Mouse (Mus musculus) CH12.LX (cell line): ENCODE measurements around the gene Eea1. TPM values are rescaled to one million over a fixed set of nuclear protein-coding genes. Genes with fewer than 3 reads are reported as not detected.

Source experiments
- DNase-seq: peaks from one replicate; pipeline ENCODE4 v3.0.0-alpha.2; 2013; ENCODE audit errors: extremely low read depth
- H3K27ac ChIP-seq: 2 replicates; pipeline ENCODE4 v1.5.1; 2012; ENCODE audit warnings: low read depth, mild to moderate bottlenecking, control low read depth, moderate library complexity; ENCODE audit not compliant: insufficient read depth
- H3K27me3 ChIP-seq: replicated peaks from 2 replicates; pipeline ENCODE3; 2012; ENCODE audit warnings: inconsistent platforms
- H3K36me3 ChIP-seq, 2 experiments: replicated peaks in 1 of 2; 2 replicates each; pipeline versions ENCODE3 to v1.6.1; 2012; ENCODE audit warnings: inconsistent platforms in 1 of 2, low read length in 1 of 2, mild to moderate bottlenecking in 1 of 2, mixed read lengths in 1 of 2, moderate library complexity in 1 of 2; ENCODE audit not compliant: control insufficient read depth in 1 of 2, insufficient read depth in 1 of 2
- H3K4me1 ChIP-seq, 2 experiments: 2 replicates each; pipeline ENCODE4 v1.6.1; 2012; ENCODE audit warnings: inconsistent platforms in 1 of 2, moderate library complexity in 1 of 2; ENCODE audit not compliant: insufficient read depth in 2 of 2, control insufficient read depth in 1 of 2
- H3K4me2 ChIP-seq: 2 replicates; pipeline ENCODE4 v1.6.1; 2012; ENCODE audit warnings: low read depth, mild to moderate bottlenecking, control low read depth; ENCODE audit not compliant: poor library complexity, insufficient read depth, severe bottlenecking
- H3K4me3 ChIP-seq, 3 experiments: fragments of 150-350 bp in 1 of 3; sonication (generic) in 1 of 3; replicated peaks in 1 of 3; 2 replicates each; pipeline versions ENCODE3 to v1.5.1; 2011 to 2012; ENCODE audit warnings: low read depth in 2 of 3, low read length in 2 of 3, mild to moderate bottlenecking in 2 of 3, moderate library complexity in 2 of 3, control low read depth in 1 of 3, improper control_type of control experiment in 1 of 3, inconsistent platforms in 1 of 3, mixed read lengths in 1 of 3; ENCODE audit not compliant: poor library complexity in 1 of 3
- H3K79me2 ChIP-seq: replicated peaks from 2 replicates; pipeline ENCODE4 v1.6.1; 2012; ENCODE audit warnings: mild to moderate bottlenecking, moderate library complexity; ENCODE audit not compliant: control insufficient read depth, poor library complexity, insufficient read depth, severe bottlenecking; ENCODE audit errors: extremely low read depth
- H3K9ac ChIP-seq: 2 replicates; pipeline ENCODE4 v1.6.1; 2012; ENCODE audit warnings: low read depth, mild to moderate bottlenecking, control low read depth, moderate library complexity; ENCODE audit not compliant: insufficient read depth
- H3K9me3 ChIP-seq: replicated peaks from 2 replicates; pipeline ENCODE3; 2012; ENCODE audit warnings: low read length, inconsistent platforms, mixed read lengths
- CHD1 ChIP-seq: IDR thresholded peaks from 2 replicates; pipeline ENCODE4 v1.6.1; 2012; ENCODE audit warnings: low read depth, low read length, improper control_type of control experiment, inconsistent platforms
- CHD2 ChIP-seq: IDR thresholded peaks from 2 replicates; pipeline ENCODE4 v1.6.1; 2011; ENCODE audit warnings: low read length, improper control_type of control experiment
- ELF1 ChIP-seq: IDR thresholded peaks from 2 replicates; pipeline ENCODE4 v1.6.1; 2014; ENCODE audit warnings: low read depth, mild to moderate bottlenecking, inconsistent platforms, low read length, improper control_type of control experiment
- ETS1 ChIP-seq: conservative IDR thresholded peaks from 2 replicates; pipeline ENCODE4 v1.6.1; 2012; ENCODE audit warnings: low read depth, mild to moderate bottlenecking, inconsistent platforms, low read length, improper control_type of control experiment, moderate library complexity
- HCFC1 ChIP-seq: IDR thresholded peaks from 2 replicates; pipeline ENCODE4 v1.6.1; 2012; ENCODE audit warnings: low read depth, mild to moderate bottlenecking, inconsistent platforms, low read length, improper control_type of control experiment
- IRF4 ChIP-seq: IDR thresholded peaks from 2 replicates; pipeline ENCODE4 v1.6.1; 2014; ENCODE audit warnings: low read depth, mild to moderate bottlenecking, inconsistent platforms, low read length, improper control_type of control experiment
- JUN ChIP-seq: IDR thresholded peaks from 2 replicates; pipeline ENCODE4 v1.6.1; 2011; ENCODE audit warnings: low read depth, mild to moderate bottlenecking, low read length, improper control_type of control experiment, moderate library complexity; ENCODE audit not compliant: insufficient read depth
- MEF2A ChIP-seq: IDR thresholded peaks from 2 replicates; pipeline ENCODE4 v1.6.1; 2014; ENCODE audit warnings: low read depth, mild to moderate bottlenecking, inconsistent platforms, low read length, improper control_type of control experiment, borderline replicate concordance
- MXI1 ChIP-seq: IDR thresholded peaks from 2 replicates; pipeline ENCODE4 v1.6.1; 2011; ENCODE audit warnings: mild to moderate bottlenecking, low read depth, low read length, improper control_type of control experiment
- NRF1 ChIP-seq: IDR thresholded peaks from 2 replicates; pipeline ENCODE4 v1.6.1; 2014; ENCODE audit warnings: low read depth, mild to moderate bottlenecking, inconsistent platforms, low read length, improper control_type of control experiment, moderate library complexity
- PAX5 ChIP-seq: IDR thresholded peaks from 2 replicates; pipeline ENCODE4 v1.6.1; 2012; ENCODE audit warnings: low read length, inconsistent platforms, mixed read lengths
- POLR2A ChIP-seq: IDR thresholded peaks from 2 replicates; pipeline ENCODE4 v1.6.1; 2011; ENCODE audit warnings: low read depth, mild to moderate bottlenecking, improper control_type of control experiment, low read length
- POLR2AphosphoS2 ChIP-seq: IDR thresholded peaks from 2 replicates; pipeline ENCODE4 v1.6.1; 2011; ENCODE audit warnings: low read depth, low read length, improper control_type of control experiment
- RCOR1 ChIP-seq: conservative IDR thresholded peaks from 2 replicates; pipeline ENCODE4 v1.6.1; 2012; ENCODE audit warnings: low read depth, mild to moderate bottlenecking, inconsistent platforms, low read length, improper control_type of control experiment
- SIN3A ChIP-seq: IDR thresholded peaks from 2 replicates; pipeline ENCODE4 v1.6.1; 2012; ENCODE audit warnings: low read length, improper control_type of control experiment, inconsistent platforms
- SMC3 ChIP-seq: IDR thresholded peaks from 2 replicates; pipeline ENCODE4 v1.6.1; 2011; ENCODE audit warnings: low read depth, low read length, improper control_type of control experiment
- UBTF ChIP-seq: IDR thresholded peaks from 2 replicates; pipeline ENCODE4 v1.6.1; 2012; ENCODE audit warnings: low read depth, mild to moderate bottlenecking, inconsistent platforms, low read length, improper control_type of control experiment, moderate library complexity
- USF1 ChIP-seq: IDR thresholded peaks from 2 replicates; pipeline ENCODE4 v1.6.1; 2014; ENCODE audit warnings: low read depth, mild to moderate bottlenecking, inconsistent platforms, low read length, improper control_type of control experiment
- USF2 ChIP-seq: conservative IDR thresholded peaks from 2 replicates; pipeline ENCODE4 v1.6.1; 2011; ENCODE audit warnings: low read depth, low read length, improper control_type of control experiment
- ZKSCAN1 ChIP-seq: IDR thresholded peaks from 2 replicates; pipeline ENCODE4 v1.6.1; 2012; ENCODE audit warnings: low read depth, inconsistent platforms, low read length, improper control_type of control experiment, borderline replicate concordance
- dilution Hi-C: fragments of 300-500 bp; cut with MboI; formaldehyde crosslinking; loops from 2 replicates; pipeline ENCODE4 v1.14.3; 2020; ENCODE audit warnings: low sequenced_read_pairs; ENCODE audit not compliant: extremely low pct_unique_long_range_greater_than_20kb, extremely low pct_ligation_motif_present
- in situ Hi-C: fragments of 300-500 bp; cut with MboI; formaldehyde crosslinking; loops from 3 replicates; pipeline ENCODE4 v1.14.3; 2019; ENCODE audit warnings: low sequenced_read_pairs, low pct_ligation_motif_present, low pct_unique_long_range_greater_than_20kb, mixed read lengths
- polyA plus RNA-seq: library from polyadenylated mRNA; unstranded; fragments of >175 nt; gene quantifications from 2 replicates; pipeline ENCODE4 v1.2.1, GENCODE M21; 2012; ENCODE audit warnings: low read depth; ENCODE audit not compliant: insufficient read length
- total RNA-seq, 2 experiments: library from RNA; depleted of rRNA; stranded (reverse); fragments of 300-350 nt in 1 of 2; fragments of >200 nt in 1 of 2; gene quantifications; 2 replicates each; pipeline ENCODE4 v1.2.3; 2012 to 2014

The Eea1 gene
- total and polyA plus RNA-seq, 3 experiments, result 13.3 to 15.7 (median 13.3) TPM

GRCm38 (mm10) chr10:95964679-95965078 is 24.2 kb downstream of the Eea1 start:
- H3K9ac ChIP-seq, result no peak overlapping the region
- dilution Hi-C loops, result no loop called here
- H3K36me3 ChIP-seq, result peaks cover 0 to 1% of the 10 kb centered on the region in 2 experiments
- no peaks in the 10 kb centered on the region for H3K27me3 ChIP-seq
- peaks cover 12% of the 10 kb centered on the region for H3K79me2 ChIP-seq
- H3K4me3 ChIP-seq, result no peak overlapping the region
- no peak overlapping the region for H3K27ac ChIP-seq
- H3K4me1 ChIP-seq, result peaks cover 4 to 31% of the 10 kb centered on the region in 2 experiments; a peak in 3 of 4 replicates
- no peaks in the 10 kb centered on the region for H3K9me3 ChIP-seq
- TF ChIP-seq HCFC1 (no peak), SMC3 (no peak), POLR2AphosphoS2 (no peak), RCOR1 (no peak), CHD1 (no peak), ETS1 (no peak), ZKSCAN1 (no peak), IRF4 (no peak), USF1 (no peak), JUN (no peak), POLR2A (no peak), USF2 (no peak), MEF2A (no peak), SIN3A (no peak), ELF1 (no peak), MXI1 (no peak), NRF1 (no peak), PAX5 (no peak), UBTF (no peak)
- no peak for DNase-seq
- H3K4me2 ChIP-seq, result no peak overlapping the region
- in situ Hi-C loops, result loop anchor here (5.0 kb wide), 1 partner anchor 38 kb away; no protein-coding TSS in a partner anchor

- no peak overlapping the region for H3K4me2 ChIP-seq
- no peak overlapping the region for H3K9ac ChIP-seq
- no peaks in the 10 kb centered on the region for H3K27me3 ChIP-seq
- no peaks in the 10 kb centered on the region for H3K9me3 ChIP-seq
- dilution Hi-C loops, result no loop called here
- no peak for TF ChIP-seq CHD1
- TF ChIP-seq ETS1, result no peak
- TF ChIP-seq MXI1, result no peak
- 0 out of 2 replicates have a peak, but pooled peaks have one; percentile 8 for TF ChIP-seq ELF1
- TF ChIP-seq USF2, result no peak
- TF ChIP-seq POLR2A, result no peak
- no peak for TF ChIP-seq JUN
- no peak for TF ChIP-seq CHD2
- TF ChIP-seq, all 38 proteins: peak for 1
- DNase-seq, result no peak
- in situ Hi-C loops, result loop anchor here (5.0 kb wide), 1 partner anchor 33 kb away; no protein-coding TSS in a partner anchor
- Histone ChIP-seq H3K4me1 (peaks cover 5 to 41% of the 10 kb centered on the region in 2 experiments; a peak in 3 of 4 replicates), H3K79me2 (peaks cover 13% of the 10 kb centered on the region), H3K27ac (no peak overlapping the region), H3K4me3 (no peak overlapping the region), H3K36me3 (peaks cover 4% of the 10 kb centered on the region in 2 experiments)
Observed at GRCm38 (mm10) chr10:95969694-95970093, 29.2 kb downstream of the Eea1 start.
